Mouse (Mus musculus): ENCODE results near the gene Tead4. TPM values are rescaled to one million over a fixed set of nuclear protein-coding genes. Genes with fewer than 3 reads are reported as not detected.

The Tead4 gene
- polyA plus RNA-seq, 1 experiment: 70.9 TPM

DNA sequence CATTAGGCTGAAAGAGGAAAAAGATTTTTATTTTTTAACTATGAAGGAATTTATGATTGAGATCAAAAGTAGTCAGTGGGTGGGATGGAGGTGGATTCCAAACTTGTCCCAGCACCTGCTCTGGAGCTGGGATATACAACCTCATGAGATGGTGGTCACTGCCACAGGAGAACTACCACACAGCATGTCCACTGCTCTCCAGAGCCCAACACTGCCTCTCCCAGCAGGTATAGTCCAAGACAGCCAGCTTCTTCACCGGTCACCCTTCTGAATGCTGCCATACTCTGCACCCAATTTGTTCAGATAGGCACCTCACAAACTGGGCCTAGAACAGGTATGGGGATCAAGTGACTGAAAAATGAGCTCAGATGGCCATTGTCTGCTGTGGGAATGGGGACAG is 121.0 kb downstream of the Tead4 start:
- Histone ChIP-seq H3K4me3 (no peak overlapping the region), H3K27me3 (ENCODE audit: control insufficient read depth, insufficient read depth, insufficient read length) (peaks cover 13% of the 10 kb centered on the region), H3K79me2 (ENCODE audit: control insufficient read depth, insufficient read depth) (no peaks in the 10 kb centered on the region), H3K36me3 (ENCODE audit: control insufficient read depth, insufficient read depth) (no peaks in the 10 kb centered on the region), H3ac (ENCODE audit: control insufficient read depth, insufficient read length) (no peak overlapping the region), H3K4me2 (ENCODE audit: low read depth) (no peak overlapping the region)
- TF ChIP-seq TCF3 (IDR thresholded peaks at IDR 0.05; ENCODE audit: insufficient read length, low read depth) (no peak), MAX (IDR thresholded peaks at IDR 0.05; ENCODE audit: low read depth) (no peak), POLR2A (IDR thresholded peaks at IDR 0.05; ENCODE audit: insufficient read length, low read depth) (no peak), MYOD1 (IDR thresholded peaks at IDR 0.05; ENCODE audit: control insufficient read depth in 1 of 3, insufficient read length in 2 of 3, low read depth in 2 of 3) (no peak), MYOG (IDR thresholded peaks at IDR 0.05; ENCODE audit: control insufficient read depth in 1 of 3, insufficient read depth in 1 of 3, insufficient read length in 2 of 3, low read depth in 2 of 3) (no peak), REST (IDR thresholded peaks at IDR 0.05; ENCODE audit: insufficient read depth, insufficient read length) (no peak), USF1 (IDR thresholded peaks at IDR 0.05; ENCODE audit: low read depth) (no peak), SRF (IDR thresholded peaks at IDR 0.05; ENCODE audit: control insufficient read depth, insufficient read length, low read depth) (no peak), CEBPB (IDR thresholded peaks at IDR 0.05; ENCODE audit: insufficient read depth, poor library complexity, severe bottlenecking) (no peak), POLR2AphosphoS2 (IDR thresholded peaks at IDR 0.05; ENCODE audit: insufficient read length, low read depth) (no peak), TCF12 (IDR thresholded peaks at IDR 0.05; ENCODE audit: insufficient read depth, poor library complexity, severe bottlenecking) (no peak), E2F4 (IDR thresholded peaks at IDR 0.05; ENCODE audit: insufficient read depth) (no peak)

DNA sequence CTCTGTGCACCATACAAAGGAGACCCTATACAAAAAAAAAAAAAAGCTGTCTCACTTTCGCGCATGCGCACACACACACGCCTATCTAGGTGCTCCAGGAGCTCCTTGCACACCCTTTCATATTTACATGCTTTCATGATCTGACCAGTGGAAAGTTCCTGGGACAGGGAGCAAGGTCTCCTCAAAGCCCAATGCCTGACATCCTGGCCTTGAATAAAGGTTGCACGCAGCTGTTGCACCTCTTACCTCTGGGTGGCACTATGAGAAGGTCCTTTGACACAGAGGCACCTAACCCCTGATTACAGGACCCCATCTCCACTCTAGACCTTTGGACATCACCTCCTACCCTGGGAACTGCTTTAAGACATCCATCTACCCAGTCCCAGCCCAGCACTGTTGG is 121.4 kb downstream of the Tead4 start:
- H3K4me2 ChIP-seq (ENCODE audit: low read depth): no peak overlapping the region
- H3ac ChIP-seq (ENCODE audit: control insufficient read depth, insufficient read length): no peak overlapping the region
- TF ChIP-seq MYOD1 (IDR thresholded peaks at IDR 0.05; ENCODE audit: control insufficient read depth in 1 of 3, insufficient read length in 2 of 3, low read depth in 2 of 3) (no peak), CEBPB (IDR thresholded peaks at IDR 0.05; ENCODE audit: insufficient read depth, poor library complexity, severe bottlenecking) (no peak)
- no peaks in the 10 kb centered on the region for H3K79me2 ChIP-seq (ENCODE audit: control insufficient read depth, insufficient read depth)
- no peaks in the 10 kb centered on the region for H3K36me3 ChIP-seq (ENCODE audit: control insufficient read depth, insufficient read depth)
- H3K4me3 ChIP-seq: no peak overlapping the region
- H3K27me3 ChIP-seq (ENCODE audit: control insufficient read depth, insufficient read depth, insufficient read length): peaks cover 11% of the 10 kb centered on the region

DNA sequence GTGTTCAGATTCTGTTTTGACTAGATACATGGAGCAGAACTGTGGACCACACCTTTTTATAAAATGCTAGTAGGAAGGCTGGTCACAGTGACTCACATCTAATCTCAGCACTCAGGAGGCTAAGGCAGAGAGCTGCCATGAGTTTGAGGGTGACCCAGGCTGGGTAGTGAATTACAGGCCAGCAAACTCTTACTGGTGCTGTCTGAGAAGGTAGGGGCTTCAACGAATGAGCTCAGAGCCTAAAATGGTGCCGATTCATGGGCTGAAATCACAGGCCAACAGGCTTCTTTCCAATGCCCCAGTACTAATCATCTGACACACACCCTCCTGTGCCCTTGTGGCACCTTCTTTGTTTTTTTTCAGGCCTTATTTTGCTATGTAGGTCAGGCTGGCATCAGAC is 121.9 kb downstream of the Tead4 start:
- Histone ChIP-seq H3ac (ENCODE audit: control insufficient read depth, insufficient read length) (no peak overlapping the region), H3K27me3 (ENCODE audit: control insufficient read depth, insufficient read depth, insufficient read length) (peaks cover 11% of the 10 kb centered on the region), H3K4me2 (ENCODE audit: low read depth) (no peak overlapping the region), H3K79me2 (ENCODE audit: control insufficient read depth, insufficient read depth) (no peaks in the 10 kb centered on the region), H3K36me3 (ENCODE audit: control insufficient read depth, insufficient read depth) (no peaks in the 10 kb centered on the region), H3K4me3 (no peak overlapping the region)
- TF ChIP-seq MYOG (IDR thresholded peaks at IDR 0.05; ENCODE audit: control insufficient read depth in 1 of 3, insufficient read depth in 1 of 3, insufficient read length in 2 of 3, low read depth in 2 of 3): no peak
- TF ChIP-seq POLR2A (IDR thresholded peaks at IDR 0.05; ENCODE audit: insufficient read length, low read depth): no peak
- no peak for TF ChIP-seq SRF (IDR thresholded peaks at IDR 0.05; ENCODE audit: control insufficient read depth, insufficient read length, low read depth)
- no peak for TF ChIP-seq MYOD1 (IDR thresholded peaks at IDR 0.05; ENCODE audit: control insufficient read depth in 1 of 3, insufficient read length in 2 of 3, low read depth in 2 of 3)
- no peak for TF ChIP-seq CEBPB (IDR thresholded peaks at IDR 0.05; ENCODE audit: insufficient read depth, poor library complexity, severe bottlenecking)
- TF ChIP-seq MAX (IDR thresholded peaks at IDR 0.05; ENCODE audit: low read depth): no peak
- TF ChIP-seq TCF12 (IDR thresholded peaks at IDR 0.05; ENCODE audit: insufficient read depth, poor library complexity, severe bottlenecking): no peak
- TF ChIP-seq E2F4 (IDR thresholded peaks at IDR 0.05; ENCODE audit: insufficient read depth): no peak
- TF ChIP-seq USF1 (IDR thresholded peaks at IDR 0.05; ENCODE audit: low read depth): no peak
- TF ChIP-seq POLR2AphosphoS2 (IDR thresholded peaks at IDR 0.05; ENCODE audit: insufficient read length, low read depth): no peak
- no peak for TF ChIP-seq TCF3 (IDR thresholded peaks at IDR 0.05; ENCODE audit: insufficient read length, low read depth)
- TF ChIP-seq REST (IDR thresholded peaks at IDR 0.05; ENCODE audit: insufficient read depth, insufficient read length): no peak

Other genes with a start within 250 kb of the Tead4 start
- 227 TPM for gene Tspan9, start 157.2 kb downstream of the Tead4 start, polyA plus RNA-seq (2012; fragmentation: generic; extraction: Trizol)
- 22.3 TPM for gene Tulp3, start 55.0 kb upstream of the Tead4 start, polyA plus RNA-seq (2012; fragmentation: generic; extraction: Trizol)
- 32.8 TPM for gene Rhno1, start 62.1 kb upstream of the Tead4 start, polyA plus RNA-seq (2012; fragmentation: generic; extraction: Trizol)
- 22.5 TPM for gene Foxm1, start 62.1 kb upstream of the Tead4 start, polyA plus RNA-seq (2012; fragmentation: generic; extraction: Trizol)
- gene Tex52, start 74.6 kb upstream of the Tead4 start, polyA plus RNA-seq (2012; fragmentation: generic; extraction: Trizol): 0.13 TPM
- gene Gm44596, start 74.7 kb upstream of the Tead4 start, polyA plus RNA-seq (2012; fragmentation: generic; extraction: Trizol): not detected
- 1.1 TPM for gene Nrip2, start 98.5 kb upstream of the Tead4 start, polyA plus RNA-seq (2012; fragmentation: generic; extraction: Trizol)
- gene Itfg2, start 124.1 kb upstream of the Tead4 start, polyA plus RNA-seq (2012; fragmentation: generic; extraction: Trizol): 32.6 TPM
- 224 TPM for gene Fkbp4, start 137.9 kb upstream of the Tead4 start, polyA plus RNA-seq (2012; fragmentation: generic; extraction: Trizol)
- gene Pzp, start 225.9 kb upstream of the Tead4 start, polyA plus RNA-seq (2012; fragmentation: generic; extraction: Trizol): not detected